Mouse (Mus musculus) midbrain, embryonic 11.5 days (tissue): ENCODE data around the gene Trpm3. TPM values are rescaled to one million over a fixed set of nuclear protein-coding genes. Genes with fewer than 3 reads are reported as not detected.

Experiments
- ATAC-seq: fragments of 200-750 bp; cut with Nextera tagmentation; 2 replicates; pipeline ENCODE4 v1.8.0; 2017; ENCODE audit warnings: moderate TSS enrichment, moderate library complexity; ENCODE audit not compliant: low FRiP score
- DNase-seq: peaks from one replicate; pipeline ENCODE4 v3.0.0; 2015; ENCODE audit warnings: low spot score; ENCODE audit errors: missing footprints
- H3K27ac ChIP-seq: fragments of 300-500 bp; sonication (generic); 2 replicates; pipeline ENCODE4 v1.5.1; 2014; ENCODE audit warnings: low read depth, low read length
- H3K27me3 ChIP-seq: fragments of 300-500 bp; sonication (generic); 2 replicates; pipeline ENCODE4 v1.6.1; 2014; ENCODE audit warnings: mild to moderate bottlenecking, low read length, moderate library complexity, mixed read lengths; ENCODE audit not compliant: control insufficient read depth, insufficient read depth
- H3K36me3 ChIP-seq: fragments of 300-500 bp; sonication (generic); 2 replicates; pipeline ENCODE4 v1.6.1; 2014; ENCODE audit warnings: mild to moderate bottlenecking, low read length, moderate library complexity, mixed read lengths; ENCODE audit not compliant: control insufficient read depth, insufficient read depth
- H3K4me1 ChIP-seq: fragments of 300-500 bp; sonication (generic); 2 replicates; pipeline ENCODE4 v1.6.1; 2014; ENCODE audit warnings: low read length; ENCODE audit not compliant: control insufficient read depth, insufficient read depth
- H3K4me2 ChIP-seq: fragments of 300-500 bp; sonication (generic); 2 replicates; pipeline ENCODE4 v1.6.1; 2014; ENCODE audit warnings: mild to moderate bottlenecking, moderate library complexity
- H3K4me3 ChIP-seq: fragments of 300-500 bp; sonication (generic); 2 replicates; pipeline ENCODE4 v1.5.1; 2014; ENCODE audit warnings: low read depth, low read length
- H3K9ac ChIP-seq: fragments of 300-500 bp; sonication (generic); 2 replicates; pipeline ENCODE4 v1.6.1; 2014; ENCODE audit warnings: low read length
- H3K9me3 ChIP-seq: fragments of 300-500 bp; sonication (generic); 2 replicates; pipeline ENCODE4 v1.6.1; 2016; ENCODE audit warnings: low read length; ENCODE audit not compliant: control insufficient read depth
- WGBS: fragments of 180-500 bp; shearing (Covaris S2); extraction: QIAGEN DNeasy Blood & Tissue Kit; methylation state at CpG from one replicate; pipeline ENCODE4 v1.1.7; 2014; 5-methylcytosine and 5-hydroxymethylcytosine counted together
- polyA plus RNA-seq: library from polyadenylated mRNA; unstranded; fragments of >200 nt; fragmentation: Nextera tagmentation; extraction: Ambion mirVana; gene quantifications from 2 replicates; pipeline ENCODE4 v1.2.1, GENCODE M21; 2014

Trpm3 gene
- polyA plus RNA-seq, 1 experiment from 2014 or later = 4.3 TPM

GRCm38 (mm10) chr19:22768242-22768641 lies 629.4 kb downstream of the Trpm3 start:
- Histone ChIP-seq H3K27ac (no peak overlapping the region), H3K4me3 (no peak overlapping the region), H3K27me3 (no peaks in the 10 kb centered on the region), H3K9me3 (no peaks in the 10 kb centered on the region), H3K4me2 (no peak overlapping the region), H3K9ac (no peak overlapping the region), H3K4me1 (no peaks in the 10 kb centered on the region), H3K36me3 (no peaks in the 10 kb centered on the region)
- DNase-seq (no peak), ATAC-seq (no peak)
- 80% methylated on average over 3 of the region's 3 CpGs for WGBS

GRCm38 (mm10) chr19:22775191-22775695 lies 636.4 kb downstream of the Trpm3 start:
- H3K9me3 ChIP-seq = no peaks in the 10 kb centered on the region
- no peaks in the 10 kb centered on the region for H3K27me3 ChIP-seq
- WGBS = 94% methylated on average over 3 of the region's 3 CpGs
- ATAC-seq (no peak), DNase-seq (no peak)
- no peak overlapping the region for H3K27ac ChIP-seq
- H3K4me1 ChIP-seq = no peaks in the 10 kb centered on the region
- no peak overlapping the region for H3K4me3 ChIP-seq
- no peak overlapping the region for H3K4me2 ChIP-seq
- H3K9ac ChIP-seq = no peak overlapping the region
- no peaks in the 10 kb centered on the region for H3K36me3 ChIP-seq

- H3K4me1 ChIP-seq = no peaks in the 10 kb centered on the region
- no peaks in the 10 kb centered on the region for H3K9me3 ChIP-seq
- no peaks in the 10 kb centered on the region for H3K36me3 ChIP-seq
- WGBS = 79% methylated on average over 7 of the region's 7 CpGs
- no peak overlapping the region for H3K9ac ChIP-seq
- H3K4me3 ChIP-seq = no peak overlapping the region
- DNase-seq (no peak), ATAC-seq (no peak)
- H3K4me2 ChIP-seq = no peak overlapping the region
- no peak overlapping the region for H3K27ac ChIP-seq
- H3K27me3 ChIP-seq = no peaks in the 10 kb centered on the region
These were observed 641.5 kb downstream of the Trpm3 start for GRCm38 (mm10) chr19:22780192-22780843.

- Histone ChIP-seq H3K27ac (no peak overlapping the region), H3K4me2 (no peak overlapping the region), H3K9ac (no peak overlapping the region), H3K27me3 (no peaks in the 10 kb centered on the region), H3K9me3 (no peaks in the 10 kb centered on the region), H3K36me3 (no peaks in the 10 kb centered on the region), H3K4me3 (no peak overlapping the region), H3K4me1 (no peaks in the 10 kb centered on the region)
- DNase-seq = no peak
- ATAC-seq = no peak
These were observed 642.7 kb downstream of the Trpm3 start for GRCm38 (mm10) chr19:22781579-22781978.

GRCm38 (mm10) chr19:22783745-22784144 lies 644.9 kb downstream of the Trpm3 start:
- no peak overlapping the region for H3K9ac ChIP-seq
- ATAC-seq (no peak), DNase-seq (no peak)
- no peak overlapping the region for H3K4me3 ChIP-seq
- no peaks in the 10 kb centered on the region for H3K4me1 ChIP-seq
- no peaks in the 10 kb centered on the region for H3K36me3 ChIP-seq
- H3K27me3 ChIP-seq = no peaks in the 10 kb centered on the region
- no peak overlapping the region for H3K4me2 ChIP-seq
- H3K9me3 ChIP-seq = no peaks in the 10 kb centered on the region
- no peak overlapping the region for H3K27ac ChIP-seq
- 83% methylated on average over 2 of the region's 2 CpGs for WGBS

GRCm38 (mm10) chr19:22789753-22790152 lies 650.9 kb downstream of the Trpm3 start:
- Histone ChIP-seq H3K36me3 (no peaks in the 10 kb centered on the region), H3K4me2 (no peak overlapping the region), H3K9ac (no peak overlapping the region), H3K9me3 (no peaks in the 10 kb centered on the region), H3K27ac (no peak overlapping the region), H3K4me3 (no peak overlapping the region), H3K27me3 (no peaks in the 10 kb centered on the region), H3K4me1 (no peaks in the 10 kb centered on the region)
- DNase-seq (no peak), ATAC-seq (no peak)
- WGBS = 94% methylated on average over 3 of the region's 3 CpGs

- Histone ChIP-seq H3K36me3 (no peaks in the 10 kb centered on the region), H3K27ac (no peak overlapping the region), H3K4me3 (no peak overlapping the region), H3K4me1 (no peaks in the 10 kb centered on the region), H3K9ac (no peak overlapping the region), H3K9me3 (no peaks in the 10 kb centered on the region), H3K27me3 (no peaks in the 10 kb centered on the region), H3K4me2 (no peak overlapping the region)
- ATAC-seq (no peak), DNase-seq (no peak)
- WGBS = 84% methylated on average over 2 of the region's 2 CpGs
These were observed 658.1 kb downstream of the Trpm3 start for GRCm38 (mm10) chr19:22796996-22797395.

- ATAC-seq (no peak), DNase-seq (no peak)
- no peaks in the 10 kb centered on the region for H3K4me1 ChIP-seq
- no peaks in the 10 kb centered on the region for H3K36me3 ChIP-seq
- H3K9me3 ChIP-seq = no peaks in the 10 kb centered on the region
- no peak overlapping the region for H3K9ac ChIP-seq
- 44% methylated on average over 5 of the region's 5 CpGs for WGBS
- H3K27ac ChIP-seq = no peak overlapping the region
- no peak overlapping the region for H3K4me3 ChIP-seq
- H3K27me3 ChIP-seq = no peaks in the 10 kb centered on the region
- H3K4me2 ChIP-seq = no peak overlapping the region
These were observed 661.6 kb downstream of the Trpm3 start for GRCm38 (mm10) chr19:22800471-22800870.

- Histone ChIP-seq H3K4me2 (no peak overlapping the region), H3K4me1 (no peaks in the 10 kb centered on the region), H3K27me3 (no peaks in the 10 kb centered on the region), H3K9me3 (no peaks in the 10 kb centered on the region), H3K9ac (no peak overlapping the region), H3K4me3 (no peak overlapping the region), H3K27ac (no peak overlapping the region), H3K36me3 (no peaks in the 10 kb centered on the region)
- ATAC-seq (no peak), DNase-seq (no peak)
These were observed 664.5 kb downstream of the Trpm3 start for GRCm38 (mm10) chr19:22803396-22803795.
